Mouse (Mus musculus) fat pad, adult 2 months (tissue): ENCODE measurements around the gene Lig4.

Source experiments
- DNase-seq: peaks from one replicate; pipeline ENCODE4 v3.0.0-alpha.2; 2011; ENCODE audit warnings: low read depth, low spot score; ENCODE audit errors: extremely low read depth

Lig4 gene

DNA sequence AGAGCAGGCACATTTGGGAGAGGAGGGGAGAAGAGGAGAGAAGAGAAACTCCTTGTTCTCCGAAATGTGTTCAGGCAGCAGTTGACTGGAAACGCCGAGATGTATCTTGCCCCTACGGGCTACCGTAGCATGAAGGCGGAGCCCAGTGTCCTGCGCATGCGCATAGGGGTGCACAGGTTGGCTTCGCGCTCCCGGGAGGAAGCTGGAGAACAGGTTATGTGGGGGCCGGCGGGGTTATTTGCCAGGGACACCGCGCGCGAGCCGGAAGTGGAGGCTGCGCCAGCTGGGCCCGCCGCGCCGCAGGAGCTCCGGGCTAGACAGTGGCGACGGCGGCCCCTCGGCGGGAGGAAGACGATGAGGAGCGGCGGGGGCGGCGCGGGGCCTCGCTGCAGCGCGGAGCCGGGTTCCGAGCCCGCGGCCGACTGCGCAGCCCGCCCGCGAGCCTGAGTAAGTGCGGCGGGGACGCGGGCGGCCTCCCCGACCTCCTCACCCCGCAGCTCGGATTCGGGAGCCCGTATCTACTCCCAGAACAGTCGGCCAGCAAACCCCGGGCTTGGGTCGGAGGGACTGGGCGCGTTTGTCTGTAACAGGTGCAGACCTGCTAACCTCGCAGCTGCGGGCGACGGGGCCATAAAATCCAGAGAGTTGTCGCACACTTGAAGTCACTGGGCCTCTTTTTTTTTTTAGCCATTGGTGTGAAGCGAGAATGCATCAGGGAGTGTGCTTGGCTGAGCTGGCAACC is at the start of gene Lig4, which contains the start of gene Abhd13:
Gene Lig4 (minus strand): TSS at position 114 of the 742 bp plus-strand sequence.
Gene Abhd13 (plus strand): TSS at position 135 of the 742 bp plus-strand sequence.
- DNase-seq, result peak; percentile 68

GRCm38 (mm10) chr8:10017231-10017630 is 39.7 kb upstream of the Lig4 start:
- DNase-seq, result no peak

GRCm38 (mm10) chr8:10016252-10016651 is 38.8 kb upstream of the Lig4 start:
- DNase-seq, result no peak

DNA sequence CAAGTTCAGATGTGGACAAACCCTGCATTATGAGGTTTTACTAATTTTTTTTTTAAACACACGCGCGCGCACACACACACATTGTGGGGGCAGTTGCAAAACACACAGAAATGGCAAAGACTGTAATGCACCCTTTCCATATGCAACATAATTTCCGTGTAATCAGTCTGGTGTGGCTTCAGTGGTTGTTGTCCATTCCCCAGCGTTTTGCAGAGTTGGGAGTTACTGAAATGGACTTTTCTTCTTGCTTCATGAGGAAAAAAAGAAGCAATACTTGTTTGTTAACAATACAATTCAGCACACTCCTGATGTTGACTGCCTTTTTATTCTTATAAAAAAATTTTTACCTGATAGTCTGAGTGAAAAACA is 30.2 kb upstream of the Lig4 start:
- DNase-seq, result no peak

DNA sequence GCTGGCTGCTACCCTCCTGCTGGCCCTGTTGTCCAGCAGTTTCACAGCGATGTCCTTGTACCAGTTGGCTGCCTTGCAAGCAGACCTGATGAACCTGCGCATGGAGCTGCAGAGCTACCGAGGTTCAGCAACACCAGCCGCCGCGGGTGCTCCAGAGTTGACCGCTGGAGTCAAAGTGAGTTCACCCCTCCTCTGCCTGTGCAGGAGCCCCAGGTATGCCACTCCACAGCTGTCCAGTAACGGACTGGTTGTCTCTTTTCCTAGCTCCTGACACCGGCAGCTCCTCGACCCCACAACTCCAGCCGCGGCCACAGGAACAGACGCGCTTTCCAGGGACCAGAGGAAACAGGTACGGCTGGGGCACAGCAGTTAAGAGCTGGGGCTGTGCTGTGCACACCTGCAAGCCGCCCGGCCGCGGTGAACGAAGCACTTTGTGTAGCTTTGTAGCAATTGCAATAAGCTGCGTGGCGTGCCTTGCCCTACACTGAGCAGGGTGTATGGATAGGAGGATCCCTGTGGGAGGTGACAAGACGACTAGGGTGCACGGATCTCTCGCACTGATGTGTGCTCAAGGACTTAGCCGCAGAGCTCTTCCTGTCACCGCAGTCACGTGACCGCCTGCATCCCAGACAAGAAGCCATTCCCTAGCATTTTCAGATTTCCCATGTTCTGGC is 29.6 kb upstream of the Lig4 start:
- DNase-seq, result no peak

DNA sequence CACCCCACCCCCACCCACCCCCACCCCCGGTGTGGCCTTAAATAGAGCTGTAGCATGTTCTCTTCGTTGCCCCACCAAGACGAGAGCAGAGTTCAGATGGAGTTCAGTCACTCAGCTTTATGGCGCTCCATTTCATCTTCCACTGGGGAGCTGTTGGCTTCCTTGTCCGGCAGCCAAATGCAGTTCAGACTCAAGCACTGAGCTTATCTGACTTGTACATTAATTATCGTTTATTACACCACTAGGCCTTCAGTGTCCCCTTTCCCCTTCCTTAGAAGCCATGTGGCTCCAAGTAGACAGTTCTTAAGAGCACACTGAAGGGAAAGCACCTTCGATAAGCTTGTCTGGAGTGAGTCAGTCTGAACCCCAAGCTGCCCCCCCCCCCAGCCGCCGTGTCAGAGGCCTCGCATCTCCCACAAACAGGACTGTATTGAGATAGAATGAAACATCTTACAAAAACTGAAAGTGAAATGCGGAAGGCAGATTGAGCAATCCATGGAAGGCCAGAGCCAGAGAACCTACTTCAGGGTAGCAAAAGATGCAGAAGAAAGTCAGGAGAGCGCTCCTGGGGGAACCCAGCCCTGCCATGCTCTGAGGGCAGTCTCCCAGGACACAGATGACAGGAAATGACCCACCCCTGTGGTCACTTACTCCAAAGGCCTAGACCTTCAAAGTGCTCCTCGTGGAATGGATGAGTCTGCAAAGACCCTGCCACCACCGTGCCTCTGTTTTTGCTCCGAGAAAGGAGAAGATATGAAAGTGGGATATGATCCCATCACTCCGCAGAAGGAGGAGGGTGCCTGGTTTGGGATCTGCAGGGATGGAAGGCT is 28.9 kb upstream of the Lig4 start, which contains the start of gene Tnfsf13b:
Gene Tnfsf13b (plus strand): TSS at position 312 of the 830 bp plus-strand sequence.
- no peak for DNase-seq

DNA sequence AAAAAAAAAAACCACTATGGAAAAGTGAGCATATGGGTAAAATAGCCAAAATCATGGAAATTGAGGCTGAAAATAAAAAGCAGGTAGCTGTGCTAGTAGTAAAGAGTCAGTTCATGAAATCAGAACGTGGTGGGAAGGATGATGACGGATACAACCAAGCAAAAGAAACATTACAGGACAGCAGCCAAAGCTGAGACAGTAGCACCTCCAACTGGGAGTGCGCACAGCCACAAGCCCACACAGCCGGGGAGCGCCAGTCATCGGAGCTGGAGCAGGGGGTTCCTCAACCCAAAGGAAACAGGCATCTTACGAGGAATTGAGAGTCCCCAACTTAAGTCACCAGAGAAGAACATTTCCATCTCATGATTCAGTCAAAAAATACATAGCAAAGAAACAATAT is 26.6 kb upstream of the Lig4 start:
- DNase-seq, result no peak

DNA sequence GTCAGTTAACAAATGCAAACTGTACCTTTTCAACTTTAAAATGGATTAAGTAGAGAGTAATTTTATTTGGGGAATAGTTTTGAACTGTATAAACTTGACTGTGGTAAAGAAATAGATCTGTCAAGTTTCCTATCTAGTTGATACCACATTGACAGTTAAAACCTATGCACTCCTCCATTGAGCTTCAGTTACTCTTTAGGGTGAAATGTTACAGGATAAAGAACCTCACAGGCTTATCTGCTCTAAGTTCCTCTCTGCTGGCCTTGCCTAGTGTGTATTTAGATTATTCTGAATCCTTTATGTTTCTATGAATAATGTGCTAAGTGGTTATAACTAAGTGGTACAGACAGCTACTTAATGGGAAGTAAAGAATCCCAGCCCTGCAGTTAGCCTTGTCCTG is 2.7 kb upstream of the Lig4 start:
- DNase-seq, result no peak

DNA sequence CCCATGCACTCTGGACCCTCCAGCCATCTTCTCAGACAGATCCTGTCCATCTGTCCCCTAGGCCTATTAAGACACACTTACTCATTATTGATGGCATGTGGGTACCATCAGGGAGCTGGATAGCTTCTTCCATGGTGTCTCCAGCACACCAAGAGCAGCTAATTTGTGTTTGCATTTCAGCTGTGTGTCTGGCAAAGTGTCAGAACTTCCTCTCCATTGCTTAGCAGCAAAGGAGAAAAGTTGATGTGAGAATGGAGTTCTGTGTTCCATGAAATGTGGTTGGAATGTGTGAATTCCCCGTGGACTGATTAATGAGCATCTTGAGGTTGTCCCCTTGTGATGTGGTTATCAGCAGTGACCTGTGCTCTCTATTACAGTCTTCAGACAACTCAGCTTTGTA is 2.3 kb upstream of the Lig4 start:
- no peak for DNase-seq

- DNase-seq, result no peak
Observed at GRCm38 (mm10) chr8:9978475-9979230, 1.2 kb upstream of the Lig4 start.

DNA sequence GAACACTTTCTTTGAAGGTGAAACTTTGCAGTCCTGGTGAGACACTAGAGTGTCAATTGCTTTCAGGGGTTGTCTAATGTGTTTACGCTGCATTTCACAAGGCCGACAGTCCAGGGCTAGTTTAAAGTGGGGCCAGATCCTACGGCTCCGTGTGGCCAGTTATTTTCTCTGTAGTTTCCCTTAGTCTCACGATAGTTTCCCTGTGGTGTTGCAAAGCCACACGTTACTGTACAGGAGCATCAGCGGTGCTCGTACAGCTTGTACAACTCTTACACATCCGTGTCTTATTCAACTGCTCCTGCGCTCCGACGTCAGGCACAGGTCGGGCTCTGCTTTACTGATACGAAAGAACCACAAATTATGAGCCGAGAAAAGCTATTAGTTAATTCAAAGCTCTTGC is 470 bp downstream of the Lig4 start:
- DNase-seq, result no peak

DNA sequence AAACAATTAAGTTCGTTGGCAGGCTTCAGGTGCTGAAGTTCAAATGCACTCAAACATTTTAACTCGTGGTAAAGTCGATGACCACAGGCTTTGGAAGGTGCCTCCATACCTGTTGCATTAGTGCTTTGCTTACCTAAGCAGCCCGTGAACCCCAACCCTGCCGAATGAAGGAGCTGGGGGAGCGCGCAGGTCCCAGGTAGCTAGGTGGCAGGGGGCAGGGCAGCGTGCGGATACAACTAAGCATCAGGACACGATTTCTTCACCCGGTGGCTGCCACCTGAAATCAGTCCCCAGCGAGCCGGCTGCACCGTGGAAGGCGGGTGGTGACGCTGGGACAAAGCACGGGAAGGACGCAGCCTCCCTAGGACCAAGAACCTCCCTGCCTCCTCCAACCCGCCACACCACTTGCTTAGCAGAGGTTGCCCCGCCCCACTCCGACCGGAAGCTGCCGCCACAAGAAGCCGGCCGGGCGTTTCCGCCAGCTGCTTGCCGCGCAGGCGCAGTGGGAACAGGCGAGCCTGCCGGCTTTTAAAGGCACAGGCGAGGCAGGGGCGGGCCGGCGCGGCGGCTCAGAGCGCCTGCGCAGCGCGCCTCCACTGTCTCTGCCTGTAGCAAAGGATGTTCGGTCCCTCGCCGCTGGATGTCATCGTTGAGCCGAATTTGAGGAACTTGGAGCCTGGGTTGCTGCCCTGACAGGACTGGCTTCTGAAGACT is 1.4 kb downstream of the Lig4 start:
- DNase-seq, result peak; percentile 47

- DNase-seq, result no peak
Observed at GRCm38 (mm10) chr8:9975276-9975675, 2.2 kb downstream of the Lig4 start.

- DNase-seq, result no peak
Observed at GRCm38 (mm10) chr8:9971866-9972265, 5.6 kb downstream of the Lig4 start.

DNA sequence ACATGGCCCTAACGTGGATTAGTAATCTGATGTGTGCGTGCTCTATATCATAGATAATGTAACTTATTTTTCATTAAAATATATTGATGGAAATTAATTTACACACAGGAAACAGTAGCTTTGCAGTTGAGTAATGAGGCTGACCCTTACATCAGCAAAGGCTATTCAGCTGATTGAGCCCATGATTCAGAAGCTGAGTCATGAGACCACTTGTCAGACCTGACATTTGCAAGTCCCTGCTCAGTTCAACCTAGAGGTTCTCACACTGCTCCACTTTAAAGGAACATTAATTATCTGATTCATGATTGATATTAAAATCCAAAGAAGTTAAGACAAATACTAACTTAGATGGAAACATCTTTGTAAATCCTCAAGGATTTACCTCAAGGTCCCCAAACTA is 17.6 kb downstream of the Lig4 start:
- no peak for DNase-seq

DNA sequence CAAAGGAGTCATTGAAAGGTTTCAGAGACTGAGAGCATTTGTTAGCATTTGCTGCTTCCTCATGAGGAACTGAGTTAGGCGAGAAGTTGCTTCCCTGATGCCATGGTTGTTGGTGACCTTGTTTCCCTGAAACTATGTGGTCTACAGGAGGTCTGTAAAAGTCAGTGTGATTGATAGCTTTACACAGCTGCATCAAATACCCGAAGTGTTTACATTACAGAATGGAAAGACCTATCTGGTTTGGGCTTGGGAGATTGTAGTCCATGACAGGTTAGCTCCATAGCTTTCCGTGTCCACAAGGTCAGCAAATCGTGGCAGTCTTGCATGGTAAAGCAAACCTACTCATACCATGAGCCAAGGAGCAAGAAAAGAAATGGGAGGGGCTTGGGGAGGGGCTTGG is 19.1 kb downstream of the Lig4 start:
- no peak for DNase-seq

- DNase-seq, result no peak
Observed at GRCm38 (mm10) chr8:9949134-9949890, 28.2 kb downstream of the Lig4 start.

GRCm38 (mm10) chr8:9935574-9935973 is 41.9 kb downstream of the Lig4 start:
- DNase-seq, result no peak

- no peak for DNase-seq
Observed at GRCm38 (mm10) chr8:9934891-9935565, 42.5 kb downstream of the Lig4 start.
